Mouse (Mus musculus) stomach, adult 2 months (tissue): Measurements from ENCODE around the gene Cers6. TPM values are rescaled to one million over a fixed set of nuclear protein-coding genes. Genes with fewer than 3 reads are reported as not detected.

Source experiments
- polyA plus RNA-seq: library from polyadenylated mRNA; depleted of rRNA; stranded (reverse); fragments of >200 nt; gene quantifications from 2 replicates; pipeline ENCODE4 v1.2.3, GENCODE M21; 2012; rRNA removed

Gene Cers6
- 1.0 and 4.3 TPM in 2 replicates for polyA plus RNA-seq

DNA sequence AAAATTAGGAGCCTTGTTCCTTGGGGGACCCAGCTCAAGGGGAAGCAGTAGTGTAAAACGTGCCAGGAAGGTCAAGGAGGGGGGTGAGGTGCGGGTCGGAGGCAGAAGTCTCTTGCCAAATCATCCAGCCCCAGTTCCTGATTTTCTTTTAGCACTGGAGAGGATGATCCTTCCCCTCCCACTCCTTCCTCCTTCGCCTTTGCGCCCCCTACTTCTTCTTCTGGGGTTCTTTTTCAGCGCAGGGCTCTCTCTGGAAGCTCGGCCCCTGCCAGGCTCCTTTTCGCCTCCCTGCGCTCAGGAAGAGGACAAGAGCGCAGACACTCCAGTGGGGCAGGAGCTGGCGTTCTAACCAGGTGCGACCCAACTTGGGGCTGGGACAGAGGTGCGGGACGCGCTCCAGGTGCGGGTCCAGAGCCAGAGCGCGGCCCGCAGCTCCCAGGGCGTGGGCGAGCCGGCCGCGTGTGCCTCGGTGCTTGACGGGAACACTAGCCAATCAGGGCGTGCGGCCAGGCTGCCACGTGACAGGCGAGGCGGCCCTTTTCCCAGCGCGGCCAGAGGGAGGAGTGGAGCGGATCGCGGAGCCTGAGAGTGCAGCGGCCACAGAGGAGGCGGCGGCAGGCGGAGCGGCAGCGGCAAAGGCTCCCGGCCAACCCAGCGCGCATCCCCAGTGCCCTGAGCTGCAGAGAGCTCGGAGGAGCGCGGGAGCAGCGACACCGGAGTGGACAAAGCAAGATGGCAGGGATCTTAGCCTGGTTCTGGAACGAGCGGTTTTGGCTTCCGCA is at the start of gene Cers6:
Gene Cers6, plus strand, starts transcription at position 538 of the 782 bp plus-strand sequence.

DNA sequence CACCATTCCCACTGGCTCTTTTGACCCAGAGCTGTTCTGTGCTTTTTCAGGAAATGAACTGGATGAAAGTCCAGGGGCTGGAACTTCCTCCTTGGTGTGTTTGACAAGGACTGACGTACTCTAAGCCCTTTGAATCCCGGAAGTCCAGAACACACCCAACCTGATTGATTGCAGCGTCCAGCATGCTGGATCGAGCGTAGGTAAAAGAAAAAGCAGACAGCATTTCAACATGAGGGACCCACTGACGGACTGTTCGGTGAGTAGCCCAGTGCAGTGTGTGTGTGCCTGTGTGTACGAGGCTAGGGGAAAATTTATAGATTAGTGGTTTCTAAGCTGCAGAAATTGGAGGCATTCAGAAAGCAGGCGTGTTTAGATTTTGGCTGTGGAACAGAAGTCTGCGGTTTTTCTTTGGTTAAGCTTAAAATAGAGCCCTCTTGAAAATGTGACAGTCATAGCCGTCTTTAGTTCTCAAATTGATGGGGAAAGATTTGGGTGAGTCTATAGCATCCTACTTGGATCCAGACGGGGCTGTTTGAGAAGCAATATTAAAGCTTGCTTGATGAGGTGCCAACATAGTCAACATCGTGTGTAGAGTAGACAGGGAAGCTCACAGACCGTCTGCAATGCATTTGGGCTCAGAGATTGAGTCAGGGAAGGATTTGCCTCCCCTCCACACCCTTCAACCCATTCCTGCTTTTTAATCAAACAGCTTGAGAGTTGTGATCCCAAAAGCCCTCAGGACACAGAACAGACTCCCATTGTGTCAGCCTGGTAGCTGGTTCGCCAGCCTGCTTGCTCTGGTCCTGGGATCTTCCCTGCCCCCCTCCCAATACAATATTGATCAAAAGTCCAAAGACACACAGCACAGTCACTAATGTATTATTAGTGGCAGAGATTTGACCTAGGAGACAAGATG is 274.7 kb downstream of the Cers6 start, which contains the start of gene Nostrin:
Gene Nostrin, plus strand, starts transcription at position 140 of the 916 bp plus-strand sequence.

Other genes starting within 250 kb of the Cers6 start
- gene 4932414N04Rik, start 205.0 kb upstream of the Cers6 start, polyA plus RNA-seq: not detected in 2 replicates